Mouse (Mus musculus) hematopoietic stem cell, adult 5-6 weeks (primary cell): ENCODE measurements around the gene Bhmt. TPM values are rescaled to one million over a fixed set of nuclear protein-coding genes. Genes with fewer than 3 reads are reported as not detected.

Experiments used
- ATAC-seq, 2 experiments: fragments of 125-278 bp in 1 of 2; replicated peaks in 1 of 2; 2 replicates each; pipeline ENCODE4 v1.8.0; 2016 to 2017; ENCODE audit warnings: inconsistent platforms in 2 of 2, mild to moderate bottlenecking in 2 of 2, moderate number of reproducible peaks in 2 of 2, low read depth in 1 of 2, moderate TSS enrichment in 1 of 2; ENCODE audit not compliant: low FRiP score in 2 of 2, poor library complexity in 2 of 2, severe bottlenecking in 2 of 2, insufficient read depth in 1 of 2, low TSS enrichment in 1 of 2
- total RNA-seq: library from RNA; stranded (forward); fragments of 172-1452, 232-1000 nt; gene quantifications from 2 replicates; pipeline ENCODE4 v1.2.3, GENCODE M21; 2017

Gene Bhmt
- total RNA-seq: not detected in 2 replicates

DNA sequence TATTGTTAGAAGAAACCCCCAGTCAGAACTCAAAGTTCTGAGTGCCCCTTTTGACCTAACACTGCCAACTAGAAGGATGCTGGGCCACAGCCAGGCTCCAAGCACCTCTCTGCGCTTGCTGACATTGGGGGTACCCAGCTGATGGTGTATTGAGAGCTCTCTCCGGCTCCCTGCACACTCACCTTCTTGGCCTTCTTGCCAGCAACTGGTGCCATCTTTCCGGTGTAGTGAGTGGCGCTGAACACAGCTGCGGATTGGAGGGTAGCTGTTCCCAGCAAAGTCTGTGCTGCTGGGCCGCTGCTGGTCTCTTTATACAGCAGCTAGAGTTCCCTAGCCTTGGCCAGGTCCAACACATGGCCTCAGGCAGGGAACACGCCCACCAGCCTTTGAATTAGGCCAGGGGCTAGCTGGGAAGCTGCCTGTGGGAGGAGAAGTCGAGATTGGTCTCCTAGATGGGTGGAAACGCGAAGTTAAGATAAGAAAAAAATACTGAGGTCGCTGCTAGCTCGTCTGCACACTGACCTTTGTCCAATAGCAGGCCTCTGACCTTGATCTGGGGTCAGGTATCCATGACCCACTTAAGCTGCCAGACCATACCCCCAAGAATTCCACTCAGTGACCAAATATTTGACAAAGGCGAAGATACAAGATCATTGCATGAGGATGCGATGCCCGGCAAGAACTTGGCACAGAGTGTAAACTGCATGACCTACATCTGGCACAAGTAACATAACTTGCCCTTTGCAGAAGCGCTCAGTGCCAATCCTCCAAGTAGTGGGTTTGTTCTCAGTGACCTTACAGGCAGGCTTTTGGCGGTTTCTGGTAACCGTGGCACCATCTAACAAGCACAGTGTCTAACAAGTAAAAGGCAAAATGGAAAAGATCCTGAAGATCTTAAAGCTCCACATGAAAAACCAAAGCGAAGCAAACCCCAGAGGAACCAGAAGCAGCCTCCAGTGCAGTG, at the start of gene Bhmt:
Gene Bhmt, minus strand, starts transcription at position 680 of the 964 bp plus-strand sequence.
- no peak for ATAC-seq

- ATAC-seq: no peak
These were observed 49.6 kb upstream of the Bhmt start for GRCm38 (mm10) chr13:93687321-93687720.

DNA sequence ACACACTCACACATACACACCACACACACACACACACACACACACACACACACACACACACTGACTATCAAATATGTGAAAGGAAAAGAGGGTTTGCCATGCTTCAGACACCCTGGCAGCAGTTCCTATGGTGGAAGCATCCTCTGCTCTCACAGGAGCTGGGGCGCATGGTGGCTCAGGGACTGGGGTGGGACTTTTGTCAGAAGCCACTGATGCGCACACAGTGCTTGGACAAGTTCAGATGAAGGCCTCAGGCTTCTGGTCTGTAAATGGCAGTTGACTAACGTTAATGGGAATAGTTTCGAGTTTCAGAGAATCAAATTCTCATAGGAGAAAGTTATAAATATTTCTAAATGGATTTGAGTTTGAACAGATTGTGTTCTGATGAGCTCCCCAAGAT, 47.5 kb upstream of the Bhmt start:
- ATAC-seq: no peak

GRCm38 (mm10) chr13:93683336-93683735, 45.6 kb upstream of the Bhmt start:
- no peak for ATAC-seq

- ATAC-seq: no peak
These were observed 39.1 kb upstream of the Bhmt start for GRCm38 (mm10) chr13:93676864-93677263.

DNA sequence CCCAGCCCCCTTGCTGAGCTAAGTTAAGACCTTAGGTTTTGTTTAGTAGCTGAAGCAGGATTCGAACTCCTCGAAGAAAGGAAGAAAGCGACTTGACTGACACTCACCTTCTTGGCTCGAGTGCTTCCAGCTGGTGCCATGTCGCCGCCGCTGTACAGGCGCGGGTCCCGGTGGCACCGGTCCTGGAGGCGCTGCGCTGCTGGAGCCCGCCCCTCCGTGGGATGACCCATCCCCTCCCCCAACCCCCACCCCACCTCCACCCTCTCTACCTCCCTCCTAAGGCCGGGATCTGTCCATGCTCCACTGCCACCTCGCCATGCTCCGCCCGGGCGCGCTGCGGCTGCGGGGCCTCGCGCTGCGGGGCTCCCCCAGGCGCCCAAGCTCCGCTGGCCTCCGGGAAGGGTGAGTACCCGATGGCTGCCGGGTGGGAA, 36.4 kb upstream of the Bhmt start, which contains the start of the genes Bhmt2 and Dmgdh:
Gene Bhmt2, minus strand, starts transcription at position 172 of the 431 bp plus-strand sequence.
Gene Dmgdh, plus strand, starts transcription at position 303 of the 431 bp plus-strand sequence.
- no peak for ATAC-seq

- ATAC-seq: no peak
These were observed 35.5 kb upstream of the Bhmt start for GRCm38 (mm10) chr13:93673296-93673695.

- no peak for ATAC-seq
These were observed 34.6 kb upstream of the Bhmt start for GRCm38 (mm10) chr13:93672371-93672770.

- no peak for ATAC-seq
These were observed 29.8 kb upstream of the Bhmt start for GRCm38 (mm10) chr13:93667586-93667985.

DNA sequence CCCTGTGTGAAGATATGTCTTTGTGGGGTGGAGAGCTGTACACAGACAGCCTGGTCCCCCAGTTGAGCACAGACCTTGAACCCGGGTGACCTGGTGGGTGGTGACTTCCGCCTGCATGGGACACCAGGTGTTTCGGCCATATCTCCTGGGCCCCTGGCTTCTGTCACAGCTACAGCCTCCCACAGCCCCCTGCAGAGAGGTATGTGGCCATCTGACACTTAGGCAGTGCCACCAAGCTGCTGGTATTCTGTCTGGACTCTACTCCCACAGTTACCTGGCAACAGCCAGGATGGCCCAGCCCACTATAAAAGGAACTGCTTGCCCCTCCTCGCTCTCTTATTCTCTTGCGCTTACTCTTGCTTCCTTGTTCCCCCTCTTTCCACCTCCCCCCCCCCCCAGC, 20.2 kb upstream of the Bhmt start:
- no peak for ATAC-seq

- ATAC-seq: no peak
These were observed 15.6 kb upstream of the Bhmt start for GRCm38 (mm10) chr13:93653382-93653781.

DNA sequence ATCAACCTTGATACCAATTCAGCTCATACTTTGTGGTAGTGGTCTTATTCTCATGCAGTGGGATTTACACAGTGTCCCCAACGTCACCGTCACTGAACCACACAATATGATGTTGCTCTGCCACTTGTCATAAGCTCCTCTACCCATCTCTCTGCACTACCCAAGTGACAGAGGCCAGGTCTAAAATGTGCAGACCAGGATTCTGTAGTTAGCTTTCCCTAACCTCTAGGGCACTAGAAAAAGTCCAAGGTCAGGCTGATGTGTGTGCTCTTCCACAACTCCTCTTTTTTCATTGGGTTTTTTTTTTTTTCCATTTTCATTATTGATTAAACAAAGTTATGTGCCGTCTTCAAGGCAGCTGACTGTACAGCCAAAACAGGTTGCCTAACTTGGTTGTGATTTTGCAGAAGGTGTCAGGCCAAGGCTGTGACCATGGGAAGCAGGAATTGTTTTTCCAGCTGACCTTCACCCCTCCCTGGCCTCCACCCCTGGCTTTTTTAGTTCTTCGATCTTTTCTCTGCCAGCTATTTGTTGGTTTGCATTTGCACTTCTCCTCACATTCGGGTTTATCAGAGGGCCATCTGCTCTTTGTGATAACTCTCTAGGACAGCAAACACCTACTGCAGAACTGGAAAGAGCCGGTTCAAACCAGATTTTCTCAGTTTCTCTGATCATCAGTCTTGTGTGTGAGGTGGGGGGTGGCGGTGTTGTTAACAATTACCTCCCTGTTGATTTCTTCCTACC, 10.8 kb upstream of the Bhmt start:
- no peak for ATAC-seq

- no peak for ATAC-seq
These were observed 1.9 kb upstream of the Bhmt start for GRCm38 (mm10) chr13:93639636-93640035.

GRCm38 (mm10) chr13:93636561-93636960, 1.2 kb downstream of the Bhmt start:
- no peak for ATAC-seq

DNA sequence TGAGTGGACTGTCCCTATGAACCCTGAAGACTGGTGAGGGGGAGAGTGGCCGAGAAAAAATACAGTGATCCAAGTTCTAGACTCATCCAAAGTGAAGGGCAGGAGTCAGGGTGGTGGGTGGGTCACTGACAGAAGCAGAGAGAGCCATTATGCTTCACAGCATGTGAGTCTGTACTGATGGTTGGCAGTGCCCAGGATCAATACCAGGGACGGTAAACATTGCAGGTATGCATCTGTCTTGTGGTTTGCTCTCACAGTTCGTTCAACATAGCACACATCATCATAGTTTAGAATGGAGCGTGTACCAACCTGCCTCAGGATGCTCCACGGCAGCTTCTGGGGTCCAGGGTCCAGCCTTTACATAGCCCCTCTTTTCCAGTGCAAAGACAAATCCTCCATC, 4.8 kb downstream of the Bhmt start:
- no peak for ATAC-seq

- no peak for ATAC-seq
These were observed 6.6 kb downstream of the Bhmt start for GRCm38 (mm10) chr13:93630941-93631705.

DNA sequence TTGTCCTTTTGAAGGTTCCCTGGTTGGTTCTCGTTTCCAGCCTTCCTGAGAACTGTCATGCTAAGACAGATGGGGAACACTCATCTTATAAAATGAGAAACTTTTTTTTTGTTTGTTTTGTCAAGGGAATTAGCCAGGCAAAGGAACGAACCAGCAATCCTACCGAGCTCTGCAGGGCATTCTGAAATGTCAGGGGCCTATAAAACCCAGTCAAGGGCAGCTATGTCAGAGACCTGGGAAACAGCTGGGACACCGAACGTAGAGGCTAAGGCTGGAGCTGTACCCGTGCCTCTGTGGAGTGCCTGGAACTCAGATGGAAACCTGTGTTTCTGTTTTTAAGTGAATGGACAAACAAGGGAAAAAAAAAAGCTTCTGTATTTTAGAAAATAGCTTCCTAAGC, 8.9 kb downstream of the Bhmt start:
- no peak for ATAC-seq
